8 mouse cellular contexts compared by ENCODE assay signal in genomic region chrX:73673968-73674661, GRCm38 (mm10). TPM values are rescaled to one million over a fixed set of nuclear protein-coding genes. Genes with fewer than 3 reads are reported as not detected.
DNase-seq lines count a peak whose midpoint lies in the region; ATAC-seq lines count a peak whose summit lies in the region.

No protein-coding gene starts in this region.

- peak overlapping the region; percentile 56 for H3K4me3 ChIP-seq in forebrain, embryonic 11.5 days (ENCODE audit: low read depth, low read length)
- H3K4me3 ChIP-seq in hindbrain, embryonic 13.5 days = peak overlapping the region; percentile 60
- H3K4me3 ChIP-seq in limb, embryonic 11.5 days (ENCODE audit: low read depth, low read length) = peak overlapping the region; percentile 47
- H3K4me3 ChIP-seq in neural tube, embryonic 11.5 days (ENCODE audit: low read depth, low read length) = peak overlapping the region; percentile 57

- no peak overlapping the region for H3K27ac ChIP-seq in forebrain, embryonic 11.5 days (ENCODE audit: low read depth, low read length)
- peak overlapping the region; percentile 35; the same call in 1 of the 2 replicates for H3K27ac ChIP-seq in hindbrain, embryonic 13.5 days
- no peak overlapping the region for H3K27ac ChIP-seq in limb, embryonic 11.5 days (replicated peaks; ENCODE audit: low read depth, low read length)
- H3K27ac ChIP-seq in neural tube, embryonic 11.5 days (ENCODE audit: low read depth, low read length) = no peak overlapping the region

- H3K27me3 ChIP-seq in forebrain, embryonic 11.5 days (ENCODE audit: control insufficient read depth, insufficient read depth, low read length) = no peaks in the 10 kb centered on the region
- H3K27me3 ChIP-seq in hindbrain, embryonic 13.5 days = no peaks in the 10 kb centered on the region
- 0 out of 2 replicates have a peak, but pooled peaks cover 2% of the 10 kb centered on the region for H3K27me3 ChIP-seq in limb, embryonic 11.5 days (ENCODE audit: control insufficient read depth, insufficient read depth, low read length)
- H3K27me3 ChIP-seq in neural tube, embryonic 11.5 days (ENCODE audit: control insufficient read depth, insufficient read depth, low read length) = no peaks in the 10 kb centered on the region

- no peaks in the 10 kb centered on the region for H3K9me3 ChIP-seq in forebrain, embryonic 11.5 days (ENCODE audit: control insufficient read depth, low read length)
- no peaks in the 10 kb centered on the region for H3K9me3 ChIP-seq in hindbrain, embryonic 13.5 days
- H3K9me3 ChIP-seq in limb, embryonic 11.5 days (ENCODE audit: control insufficient read depth, low read length) = no peaks in the 10 kb centered on the region
- no peaks in the 10 kb centered on the region for H3K9me3 ChIP-seq in neural tube, embryonic 11.5 days (ENCODE audit: control insufficient read depth, low read length)

- DNase-seq in cerebellum, adult 8-10 months = no peak
- peak; percentile 48 for DNase-seq in Muller cell, postnatal 12 days (ENCODE audit: inconsistent ontology term)
- DNase-seq in forebrain, embryonic 11.5 days (ENCODE audit: low spot score) = peak; percentile 56
- DNase-seq in limb, embryonic 11.5 days (ENCODE audit: low spot score) = peak; percentile 29
- peak; percentile 37 for DNase-seq in neural tube, embryonic 11.5 days (ENCODE audit: low spot score)

- peak overlapping the region; percentile 66 for H3K4me2 ChIP-seq in forebrain, embryonic 11.5 days (ENCODE audit: low read depth, low read length, severe bottlenecking)
- peak overlapping the region; percentile 69 for H3K4me2 ChIP-seq in hindbrain, embryonic 13.5 days
- H3K4me2 ChIP-seq in limb, embryonic 11.5 days (ENCODE audit: low read depth, severe bottlenecking) = peak overlapping the region; percentile 66
- H3K4me2 ChIP-seq in neural tube, embryonic 11.5 days (ENCODE audit: low read depth) = peak overlapping the region; percentile 63

- 0 out of 2 replicates have a peak, but pooled peaks have one; percentile 13 for ATAC-seq in cerebellum, adult (ENCODE audit: insufficient number of reproducible peaks, low FRiP score, low TSS enrichment)
- ATAC-seq in forebrain, embryonic 11.5 days (replicated peaks; ENCODE audit: low FRiP score) = peak; percentile 45; the same call in 1 of the 2 replicates
- peak; percentile 38 for ATAC-seq in hindbrain, embryonic 13.5 days (ENCODE audit: low FRiP score)
- 0 out of 2 replicates have a peak, but pooled peaks have one; percentile 46 for ATAC-seq in limb, embryonic 11.5 days (ENCODE audit: insufficient number of reproducible peaks, low FRiP score, low TSS enrichment, low read depth)
- peak; percentile 20; the same call in 1 of the 2 replicates for ATAC-seq in neural tube, embryonic 11.5 days (ENCODE audit: insufficient read depth, low FRiP score, low TSS enrichment)
- ATAC-seq in granulocyte monocyte progenitor cell, adult 5-6 weeks (replicated peaks; ENCODE audit: poor library complexity, severe bottlenecking) = no peak

- peak overlapping the region; percentile 70 for H3K9ac ChIP-seq in forebrain, embryonic 11.5 days (ENCODE audit: low read length)
- peak overlapping the region; percentile 87 for H3K9ac ChIP-seq in hindbrain, embryonic 13.5 days
- peak overlapping the region; percentile 61 for H3K9ac ChIP-seq in limb, embryonic 11.5 days (ENCODE audit: low read length)
- H3K9ac ChIP-seq in neural tube, embryonic 11.5 days (ENCODE audit: low read length) = peak overlapping the region; percentile 80

- H3K36me3 ChIP-seq in forebrain, embryonic 11.5 days (ENCODE audit: control insufficient read depth, insufficient read depth, low read length) = no peaks in the 10 kb centered on the region
- H3K36me3 ChIP-seq in hindbrain, embryonic 13.5 days = peaks cover 23% of the 10 kb centered on the region
- no peaks in the 10 kb centered on the region for H3K36me3 ChIP-seq in limb, embryonic 11.5 days (ENCODE audit: control insufficient read depth, insufficient read depth, low read length)
- H3K36me3 ChIP-seq in neural tube, embryonic 11.5 days (ENCODE audit: control insufficient read depth, insufficient read depth, low read length) = no peaks in the 10 kb centered on the region; the same call in 1 of the 2 replicates

- no peaks in the 10 kb centered on the region for H3K4me1 ChIP-seq in forebrain, embryonic 11.5 days (replicated peaks; ENCODE audit: control insufficient read depth, insufficient read depth, low read length)
- H3K4me1 ChIP-seq in hindbrain, embryonic 13.5 days (replicated peaks) = peaks cover 24% of the 10 kb centered on the region
- no peaks in the 10 kb centered on the region for H3K4me1 ChIP-seq in limb, embryonic 11.5 days (ENCODE audit: control insufficient read depth, insufficient read depth, low read length)
- no peaks in the 10 kb centered on the region for H3K4me1 ChIP-seq in neural tube, embryonic 11.5 days (ENCODE audit: control insufficient read depth, insufficient read depth, low read length)

- 25% methylated on average over 20 of the region's 20 CpGs for WGBS in forebrain, embryonic 11.5 days
- 30% methylated on average over 20 of the region's 20 CpGs for WGBS in hindbrain, embryonic 13.5 days
- 25% methylated on average over 20 of the region's 20 CpGs for WGBS in limb, embryonic 11.5 days
- WGBS in neural tube, embryonic 11.5 days = 28% methylated on average over 20 of the region's 20 CpGs

RNA-seq across cellular contexts. Expression of gene Slc6a8, which starts 1.2 kb away (rescaled TPM):
- polyA plus RNA-seq in forebrain, embryonic 11.5 days (2014; fragmentation: Nextera tagmentation; extraction: Ambion mirVana) = 7.5 and 9.0 TPM in 2 replicates
- polyA plus RNA-seq in hindbrain, embryonic 13.5 days (2015; fragmentation: Nextera tagmentation; extraction: Ambion mirVana) = 7.0 and 7.3 TPM in 2 replicates
- 7.7 and 8.3 TPM in 2 replicates for polyA plus RNA-seq in limb, embryonic 11.5 days (2014; fragmentation: Nextera tagmentation; extraction: Ambion mirVana)
- polyA plus RNA-seq in neural tube, embryonic 11.5 days (2014; fragmentation: Nextera tagmentation; extraction: Ambion mirVana) = 6.8 and 6.9 TPM in 2 replicates
- 1.1 TPM in 1 of 2 replicates, not detected in the other for total RNA-seq in granulocyte monocyte progenitor cell, adult 5-6 weeks (2014; fragmentation: Nextera tagmentation)
- total RNA-seq in granulocyte monocyte progenitor cell, adult 5-6 weeks (2017) = not detected in 2 replicates

RNA-seq across cellular contexts. Expression of gene Pnck, which starts 14.2 kb away (rescaled TPM):
- polyA plus RNA-seq in forebrain, embryonic 11.5 days (2014; fragmentation: Nextera tagmentation; extraction: Ambion mirVana) = 11.1 and 17.4 TPM in 2 replicates
- polyA plus RNA-seq in hindbrain, embryonic 13.5 days (2015; fragmentation: Nextera tagmentation; extraction: Ambion mirVana) = 107 and 116 TPM in 2 replicates
- polyA plus RNA-seq in limb, embryonic 11.5 days (2014; fragmentation: Nextera tagmentation; extraction: Ambion mirVana) = 12.3 and 13.1 TPM in 2 replicates
- polyA plus RNA-seq in neural tube, embryonic 11.5 days (2014; fragmentation: Nextera tagmentation; extraction: Ambion mirVana) = 11.1 and 13.3 TPM in 2 replicates
- total RNA-seq in granulocyte monocyte progenitor cell, adult 5-6 weeks (2014; fragmentation: Nextera tagmentation) = 2.5 TPM in 1 of 2 replicates, not detected in the other
- not detected in 2 replicates for total RNA-seq in granulocyte monocyte progenitor cell, adult 5-6 weeks (2017)

RNA-seq across cellular contexts. Expression of gene Dusp9, which starts 34.9 kb away (rescaled TPM):
- polyA plus RNA-seq in forebrain, embryonic 11.5 days (2014; fragmentation: Nextera tagmentation; extraction: Ambion mirVana) = 4.5 and 5.5 TPM in 2 replicates
- 1.1 and 1.2 TPM in 2 replicates for polyA plus RNA-seq in hindbrain, embryonic 13.5 days (2015; fragmentation: Nextera tagmentation; extraction: Ambion mirVana)
- polyA plus RNA-seq in limb, embryonic 11.5 days (2014; fragmentation: Nextera tagmentation; extraction: Ambion mirVana) = 22.0 and 28.4 TPM in 2 replicates
- 4.2 and 6.3 TPM in 2 replicates for polyA plus RNA-seq in neural tube, embryonic 11.5 days (2014; fragmentation: Nextera tagmentation; extraction: Ambion mirVana)
- 0.26 and 0.41 TPM in 2 replicates for total RNA-seq in granulocyte monocyte progenitor cell, adult 5-6 weeks (2014; fragmentation: Nextera tagmentation)
- total RNA-seq in granulocyte monocyte progenitor cell, adult 5-6 weeks (2017) = 0.30 and 0.88 TPM in 2 replicates

RNA-seq across cellular contexts. Expression of gene Bcap31, which starts 41.9 kb away (rescaled TPM):
- polyA plus RNA-seq in forebrain, embryonic 11.5 days (2014; fragmentation: Nextera tagmentation; extraction: Ambion mirVana) = 128 and 135 TPM in 2 replicates
- 128 and 138 TPM in 2 replicates for polyA plus RNA-seq in hindbrain, embryonic 13.5 days (2015; fragmentation: Nextera tagmentation; extraction: Ambion mirVana)
- 162 and 164 TPM in 2 replicates for polyA plus RNA-seq in limb, embryonic 11.5 days (2014; fragmentation: Nextera tagmentation; extraction: Ambion mirVana)
- 140 and 141 TPM in 2 replicates for polyA plus RNA-seq in neural tube, embryonic 11.5 days (2014; fragmentation: Nextera tagmentation; extraction: Ambion mirVana)
- total RNA-seq in granulocyte monocyte progenitor cell, adult 5-6 weeks (2014; fragmentation: Nextera tagmentation) = 127 and 157 TPM in 2 replicates
- 255 and 292 TPM in 2 replicates for total RNA-seq in granulocyte monocyte progenitor cell, adult 5-6 weeks (2017)

RNA-seq across cellular contexts. Expression of gene Abcd1, which starts 42.3 kb away (rescaled TPM):
- polyA plus RNA-seq in forebrain, embryonic 11.5 days (2014; fragmentation: Nextera tagmentation; extraction: Ambion mirVana) = 8.9 and 10.7 TPM in 2 replicates
- polyA plus RNA-seq in hindbrain, embryonic 13.5 days (2015; fragmentation: Nextera tagmentation; extraction: Ambion mirVana) = 11.1 and 11.2 TPM in 2 replicates
- 8.5 and 10.0 TPM in 2 replicates for polyA plus RNA-seq in limb, embryonic 11.5 days (2014; fragmentation: Nextera tagmentation; extraction: Ambion mirVana)
- polyA plus RNA-seq in neural tube, embryonic 11.5 days (2014; fragmentation: Nextera tagmentation; extraction: Ambion mirVana) = 8.6 and 9.4 TPM in 2 replicates
- total RNA-seq in granulocyte monocyte progenitor cell, adult 5-6 weeks (2014; fragmentation: Nextera tagmentation) = 61.0 and 61.6 TPM in 2 replicates
- 19.5 and 26.1 TPM in 2 replicates for total RNA-seq in granulocyte monocyte progenitor cell, adult 5-6 weeks (2017)
